Mouse (Mus musculus): Measurements from ENCODE around the gene Bcl2l11.
"Not testable (repeated sequence)": the region's sequence is repeated elsewhere in the genome, so short reads cannot be mapped to it uniquely, and the experiment has no call there.

Bcl2l11 gene

GRCm38 (mm10) chr2:128174176-128174575, 48.3 kb downstream of the Bcl2l11 start:
- in situ Hi-C loops (cut with MboI): no loop called here

GRCm38 (mm10) chr2:128174604-128175342, 48.9 kb downstream of the Bcl2l11 start:
- in situ Hi-C loops (cut with MboI): no loop called here

GRCm38 (mm10) chr2:128175625-128176024, 49.8 kb downstream of the Bcl2l11 start:
- in situ Hi-C loops (cut with MboI): no loop called here

- in situ Hi-C loops (cut with MboI): no loop called here
Measured at GRCm38 (mm10) chr2:128176391-128177044, 50.7 kb downstream of the Bcl2l11 start.

- in situ Hi-C loops (cut with MboI): no loop called here
Measured at GRCm38 (mm10) chr2:128177241-128177661, 51.4 kb downstream of the Bcl2l11 start.

GRCm38 (mm10) chr2:128179126-128179807, 53.4 kb downstream of the Bcl2l11 start:
- in situ Hi-C loops (cut with MboI): no loop called here

- in situ Hi-C loops (cut with MboI): no loop called here
Measured at GRCm38 (mm10) chr2:128179808-128180379, 54.1 kb downstream of the Bcl2l11 start.

- in situ Hi-C loops (cut with MboI): not testable (repeated sequence)
Measured at GRCm38 (mm10) chr2:128182181-128182580, 56.3 kb downstream of the Bcl2l11 start.

- in situ Hi-C loops (cut with MboI): no loop called here
Measured at GRCm38 (mm10) chr2:128182751-128183150, 56.9 kb downstream of the Bcl2l11 start.

GRCm38 (mm10) chr2:128183762-128184161, 57.9 kb downstream of the Bcl2l11 start:
- in situ Hi-C loops (cut with MboI): no loop called here

- in situ Hi-C loops (cut with MboI): no loop called here
Measured at GRCm38 (mm10) chr2:128185942-128186341, 60.1 kb downstream of the Bcl2l11 start.

- in situ Hi-C loops (cut with MboI): no loop called here
Measured at GRCm38 (mm10) chr2:128187277-128187676, 61.4 kb downstream of the Bcl2l11 start.

- in situ Hi-C loops (cut with MboI): no loop called here
Measured at GRCm38 (mm10) chr2:128188461-128188860, 62.6 kb downstream of the Bcl2l11 start.

GRCm38 (mm10) chr2:128189691-128190090, 63.9 kb downstream of the Bcl2l11 start:
- in situ Hi-C loops (cut with MboI): no loop called here

- in situ Hi-C loops (cut with MboI): no loop called here
Measured at GRCm38 (mm10) chr2:128190196-128190595, 64.4 kb downstream of the Bcl2l11 start.

GRCm38 (mm10) chr2:128193411-128193810, 67.6 kb downstream of the Bcl2l11 start:
- in situ Hi-C loops (cut with MboI): no loop called here

GRCm38 (mm10) chr2:128197379-128197778, 71.5 kb downstream of the Bcl2l11 start:
- in situ Hi-C loops (cut with MboI): no loop called here

- in situ Hi-C loops (cut with MboI): no loop called here
Measured at GRCm38 (mm10) chr2:128203147-128203546, 77.3 kb downstream of the Bcl2l11 start.

GRCm38 (mm10) chr2:128203749-128204405, 78.0 kb downstream of the Bcl2l11 start:
- in situ Hi-C loops (cut with MboI): no loop called here

- in situ Hi-C loops (cut with MboI): no loop called here
Measured at GRCm38 (mm10) chr2:128208541-128208940, 82.7 kb downstream of the Bcl2l11 start.

GRCm38 (mm10) chr2:128209841-128210329, 84.0 kb downstream of the Bcl2l11 start:
- in situ Hi-C loops (cut with MboI): no loop called here

- in situ Hi-C loops (cut with MboI): no loop called here
Measured at GRCm38 (mm10) chr2:128210376-128210775, 84.5 kb downstream of the Bcl2l11 start.
